Mouse (Mus musculus): ENCODE data around the gene Atp9a.
"Not testable (repeated sequence)": the region's sequence is repeated elsewhere in the genome, so short reads cannot be mapped to it uniquely, and the experiment has no call there.

The Atp9a gene

GRCm38 (mm10) chr2:168742059-168742627 lies at the start of gene Atp9a:
Gene Atp9a (minus strand): TSS chr2:168742409.
- DNase-seq (ENCODE audit: low spot score), result no peak

DNA sequence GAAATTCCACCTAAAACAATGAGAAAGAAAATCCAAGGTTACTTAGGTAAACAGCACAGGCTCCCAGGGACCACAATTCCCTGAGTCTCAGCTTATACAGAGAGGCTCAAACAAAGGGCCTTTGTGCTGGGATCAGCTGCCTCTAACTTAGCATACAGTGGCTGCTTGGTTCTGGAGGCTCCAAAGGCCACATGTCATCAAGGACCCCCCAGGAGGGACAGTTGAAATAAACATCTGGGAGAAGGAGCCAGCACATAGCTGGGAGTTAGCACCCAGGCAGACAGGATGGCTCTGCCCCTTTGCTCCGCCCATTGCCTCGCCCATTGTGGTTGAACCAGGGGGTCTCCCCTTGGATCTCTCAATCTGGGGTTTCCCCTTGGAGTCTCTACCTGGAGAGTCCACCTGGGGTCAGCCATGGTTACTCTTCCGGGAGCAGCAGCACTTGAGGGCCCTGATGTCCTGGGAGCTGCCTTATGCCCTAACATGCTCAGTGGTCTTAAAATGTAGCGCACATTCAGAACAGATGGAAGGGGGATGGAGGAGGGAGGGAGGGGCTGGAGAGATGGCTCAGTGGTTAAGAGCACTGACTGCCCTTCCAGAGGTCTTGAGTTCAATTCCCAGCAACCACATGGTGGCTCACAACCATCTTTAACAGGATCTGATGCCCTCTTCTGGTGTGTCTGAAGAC lies 49.0 kb upstream of the Atp9a start:
- no peak for DNase-seq (ENCODE audit: low spot score)

DNA sequence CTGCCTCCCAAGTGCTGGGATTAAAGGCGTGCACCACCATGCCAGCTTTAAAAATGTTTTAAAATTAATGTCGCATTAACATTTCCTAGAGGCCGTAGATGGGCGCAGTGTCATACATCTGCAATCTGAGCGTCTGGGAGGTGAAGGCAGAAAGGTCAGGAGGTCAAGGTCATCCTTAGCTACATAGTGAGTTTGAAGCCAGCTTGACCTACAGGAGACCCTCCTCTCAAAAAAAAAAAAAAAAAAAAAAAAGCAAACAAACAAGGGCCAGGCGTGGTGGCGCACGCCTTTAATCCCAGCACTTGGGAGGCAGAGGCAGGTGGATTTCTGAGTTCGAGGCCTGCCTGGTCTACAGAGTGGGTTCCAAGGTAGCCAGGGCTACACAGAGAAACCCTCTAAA lies 44.0 kb upstream of the Atp9a start:
- no peak for DNase-seq (ENCODE audit: low spot score)

DNA sequence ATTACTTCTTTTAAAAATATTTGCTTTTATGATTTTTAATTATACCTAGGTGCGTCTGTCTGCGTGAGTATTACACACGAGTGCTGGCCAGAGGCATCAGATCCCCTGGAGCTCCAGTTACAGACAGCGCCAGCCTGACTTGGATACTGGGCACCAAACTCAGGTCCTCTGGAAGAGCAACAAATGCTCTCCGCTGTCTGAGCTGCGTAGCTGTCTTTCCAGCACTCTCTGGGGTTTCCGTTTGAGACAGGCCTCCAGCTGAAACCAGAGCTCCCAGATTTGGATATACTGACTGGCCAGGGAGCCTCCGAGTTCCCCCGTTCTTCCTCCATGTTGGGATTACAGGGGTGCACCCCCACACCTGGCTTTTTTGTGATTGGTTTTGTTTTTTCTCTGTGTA lies 38.4 kb upstream of the Atp9a start:
- DNase-seq (ENCODE audit: low spot score), result no peak

DNA sequence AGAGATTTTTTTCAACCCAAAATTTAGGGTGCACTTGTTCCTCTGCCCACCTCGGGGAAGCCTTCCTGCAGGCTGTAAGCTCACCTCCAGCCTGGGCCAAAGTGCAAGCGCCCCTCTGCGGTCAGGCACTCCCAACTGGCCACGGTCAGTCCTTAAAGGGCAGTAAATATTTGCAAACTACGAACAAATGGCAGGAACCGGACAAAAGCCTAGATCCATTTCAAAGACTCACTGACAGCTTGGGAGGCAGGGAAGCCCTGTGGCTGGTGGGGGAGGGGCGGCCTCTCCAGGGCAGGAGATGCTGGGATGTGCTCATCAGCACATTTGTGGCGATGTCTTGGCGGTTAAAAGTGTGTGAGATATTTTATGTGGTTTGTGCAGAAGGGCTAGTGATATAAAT lies 37.8 kb upstream of the Atp9a start:
- no peak for DNase-seq (ENCODE audit: low spot score)

DNA sequence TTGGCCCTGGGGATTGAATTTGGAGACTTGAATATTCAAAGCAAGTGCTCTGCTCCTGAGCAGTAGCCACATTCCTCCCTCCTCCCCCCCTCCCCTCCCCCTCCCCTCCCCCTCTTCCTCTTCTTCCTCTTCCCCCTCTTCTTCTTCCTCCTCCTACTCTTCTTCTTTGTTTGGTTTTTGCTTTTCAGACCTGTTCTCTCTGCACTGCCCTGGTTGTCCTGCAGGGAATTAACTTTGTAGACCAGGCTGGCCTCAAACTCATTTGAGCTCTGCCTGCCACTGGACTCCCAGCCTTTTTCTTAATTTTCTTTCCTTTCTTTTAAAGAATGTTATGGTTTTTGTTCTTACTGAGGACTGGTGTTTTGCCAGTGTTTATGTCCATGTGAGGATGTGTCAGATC lies 35.3 kb upstream of the Atp9a start:
- no peak for DNase-seq (ENCODE audit: low spot score)

DNA sequence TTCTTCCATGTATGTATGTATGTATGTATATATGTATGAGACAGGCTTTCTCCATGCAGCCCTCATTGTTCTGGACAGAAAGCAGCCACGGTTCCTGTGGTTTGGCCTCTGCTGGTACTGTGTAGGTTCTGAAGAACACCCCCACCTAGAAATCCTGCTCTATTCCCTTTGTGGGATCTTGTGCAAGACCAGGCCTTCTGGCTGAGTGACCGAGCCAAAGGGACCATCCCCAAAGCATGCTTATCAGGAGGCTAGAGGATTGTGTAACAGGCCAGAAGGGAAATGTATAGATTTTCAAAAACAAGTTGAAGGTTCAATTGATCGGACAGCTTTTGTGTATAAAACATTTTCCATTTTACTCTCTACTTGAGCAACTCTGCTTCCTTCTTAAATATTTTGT lies 34.0 kb upstream of the Atp9a start:
- no peak for DNase-seq (ENCODE audit: low spot score)

DNA sequence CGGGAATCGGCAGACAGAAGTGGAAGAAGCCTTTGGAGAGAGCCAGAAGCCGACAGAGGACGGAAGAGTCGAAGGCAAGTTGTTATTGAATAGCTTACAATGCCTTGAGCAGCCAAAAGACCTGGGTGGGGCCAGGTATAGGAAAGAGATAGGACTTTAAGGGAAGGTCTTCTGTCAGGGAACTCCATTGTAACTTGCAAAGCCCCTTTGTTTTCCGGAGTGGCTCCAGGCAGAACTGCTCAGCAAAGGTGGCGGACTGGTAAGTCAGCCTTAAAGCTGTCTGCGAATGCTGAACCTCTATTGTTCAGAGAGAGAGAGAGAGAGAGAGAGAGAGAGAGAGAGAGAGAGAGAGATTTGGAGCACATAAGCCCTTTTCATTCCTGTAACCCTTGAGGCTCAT lies 27.1 kb upstream of the Atp9a start:
- DNase-seq (ENCODE audit: low spot score), result no peak

DNA sequence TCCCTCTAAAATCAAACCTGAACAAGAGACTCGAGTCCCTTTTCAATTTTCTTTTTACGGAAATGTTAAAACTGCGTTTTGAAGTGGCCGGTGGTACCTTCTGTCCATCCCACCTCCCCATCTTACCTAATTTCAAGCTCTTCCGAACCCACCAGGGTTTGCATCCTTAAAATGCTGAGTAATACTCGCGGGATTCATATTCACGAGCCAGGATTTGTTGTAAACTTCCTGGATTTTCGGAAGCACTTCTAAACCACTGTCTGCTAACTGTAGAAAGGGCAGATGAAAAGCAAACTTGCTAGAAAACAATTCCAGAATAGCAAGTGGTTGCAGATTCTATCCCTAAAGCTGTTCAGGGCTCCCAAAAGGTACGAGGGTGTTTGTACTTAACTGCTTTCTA lies 25.4 kb upstream of the Atp9a start, which contains the start of gene Sall4:
Gene Sall4 (minus strand): TSS at position 362 of the 400 bp plus-strand sequence.
- no peak for DNase-seq (ENCODE audit: low spot score)

DNA sequence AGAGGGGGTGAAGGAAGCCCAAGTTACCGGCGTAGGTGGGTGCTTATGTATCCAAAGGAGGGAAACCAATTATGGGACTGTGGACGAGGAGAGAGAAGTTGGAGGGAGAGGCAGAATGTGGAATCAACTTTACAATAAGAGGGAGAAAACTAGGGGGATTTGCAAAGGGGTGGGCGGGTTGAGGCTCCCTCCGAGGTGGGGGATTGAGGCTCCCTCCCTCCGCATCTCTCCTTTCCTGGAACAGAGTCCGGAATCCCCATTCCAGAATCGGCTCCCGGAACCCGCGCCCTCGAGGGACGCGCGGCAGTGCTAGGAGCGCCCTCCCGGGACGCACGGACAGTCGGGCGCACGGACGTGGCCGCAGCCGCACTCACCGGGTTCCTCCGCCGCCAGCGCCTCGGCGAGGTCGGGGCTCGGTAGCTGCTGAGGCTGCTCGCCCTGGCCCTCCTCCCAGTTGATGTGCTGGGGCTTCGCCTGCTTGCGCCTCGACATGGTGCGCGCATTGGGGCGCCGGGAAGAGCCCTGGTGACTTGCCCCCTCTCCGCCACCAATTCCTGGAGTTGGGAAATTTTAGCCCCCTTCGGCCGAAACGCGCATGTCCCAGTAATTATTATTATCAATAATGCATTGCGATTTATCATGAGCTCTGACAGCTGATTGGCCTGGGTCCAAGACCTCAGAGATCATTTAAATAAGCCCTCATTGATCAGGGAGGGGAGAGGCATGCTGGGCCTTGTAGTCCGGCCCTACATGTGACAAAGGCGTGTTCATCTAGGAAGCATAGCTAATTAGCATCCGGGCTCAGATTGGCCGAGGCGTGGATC lies 24.5 kb upstream of the Atp9a start:
- DNase-seq (ENCODE audit: low spot score), result no peak

DNA sequence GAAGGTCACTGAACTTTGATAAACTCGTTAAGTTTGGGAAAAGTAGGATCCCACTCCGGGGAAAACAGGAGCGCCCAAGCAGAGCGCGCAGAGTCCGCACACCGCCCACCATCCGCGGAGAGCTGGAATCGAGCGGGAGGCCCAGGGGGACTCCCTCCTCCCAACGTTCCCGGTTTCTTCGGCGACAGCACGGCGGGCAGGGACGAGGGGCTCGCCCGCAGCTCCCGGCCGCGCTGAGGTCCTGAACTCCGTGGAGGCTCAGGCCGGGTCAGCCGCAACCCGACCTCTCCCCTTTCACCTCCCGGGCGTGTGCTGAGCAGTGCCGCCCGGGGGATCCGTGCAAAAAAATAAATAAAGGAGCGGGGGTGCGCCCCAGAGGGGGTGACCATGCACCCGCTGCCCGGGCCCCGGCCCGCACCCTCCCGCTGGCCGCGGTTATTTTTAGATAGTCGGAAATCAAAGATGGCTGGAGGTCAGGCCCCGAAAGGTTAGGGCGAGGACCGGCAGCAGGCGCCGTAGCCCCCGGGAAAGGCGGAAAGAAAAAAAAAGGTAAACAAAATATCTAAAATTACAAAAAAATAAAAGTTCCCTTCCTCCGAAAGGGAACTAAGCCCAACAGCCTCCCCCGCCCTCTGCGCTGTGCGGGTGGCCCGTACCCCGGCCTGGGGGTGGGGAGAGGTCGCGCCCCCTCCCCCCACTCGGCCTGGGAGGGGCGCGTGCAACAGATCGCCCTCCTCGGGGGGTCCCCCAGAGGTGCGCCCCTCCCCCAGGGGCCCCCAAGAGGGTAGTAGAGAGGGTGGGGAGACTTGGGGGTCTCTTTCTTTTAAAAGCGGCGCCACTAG lies 23.7 kb upstream of the Atp9a start:
- DNase-seq (ENCODE audit: low spot score), result no peak

DNA sequence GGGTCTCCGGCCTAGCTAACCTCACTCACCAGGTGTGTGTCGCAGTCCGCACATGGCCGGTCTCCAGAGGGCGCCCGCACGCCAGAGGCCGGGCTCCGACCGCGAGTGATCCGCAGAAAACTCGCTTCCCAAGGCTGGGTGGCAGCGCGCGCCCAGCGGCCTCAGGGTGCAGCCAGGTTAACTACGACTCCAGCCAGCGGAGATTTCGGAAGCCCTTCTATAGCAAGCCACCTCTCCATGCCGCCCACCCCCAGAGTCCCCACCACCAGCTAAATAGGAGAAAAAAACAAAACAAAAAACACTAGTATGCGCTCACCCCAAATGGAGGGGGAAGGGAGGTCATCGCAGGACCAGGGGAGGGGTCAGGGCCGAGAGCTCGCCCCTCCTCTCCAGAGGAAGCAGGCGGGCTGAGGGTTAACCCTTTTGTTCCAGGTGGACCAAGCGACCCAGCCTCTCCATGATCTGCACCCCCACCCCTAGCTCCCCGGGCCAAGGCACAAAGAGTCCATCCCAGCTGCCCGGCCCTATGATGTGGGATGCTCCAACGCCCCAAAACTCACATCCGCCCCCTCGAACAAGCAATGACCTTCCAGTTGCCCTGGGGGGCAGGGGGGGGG lies 23.0 kb upstream of the Atp9a start:
- no peak for DNase-seq (ENCODE audit: low spot score)

DNA sequence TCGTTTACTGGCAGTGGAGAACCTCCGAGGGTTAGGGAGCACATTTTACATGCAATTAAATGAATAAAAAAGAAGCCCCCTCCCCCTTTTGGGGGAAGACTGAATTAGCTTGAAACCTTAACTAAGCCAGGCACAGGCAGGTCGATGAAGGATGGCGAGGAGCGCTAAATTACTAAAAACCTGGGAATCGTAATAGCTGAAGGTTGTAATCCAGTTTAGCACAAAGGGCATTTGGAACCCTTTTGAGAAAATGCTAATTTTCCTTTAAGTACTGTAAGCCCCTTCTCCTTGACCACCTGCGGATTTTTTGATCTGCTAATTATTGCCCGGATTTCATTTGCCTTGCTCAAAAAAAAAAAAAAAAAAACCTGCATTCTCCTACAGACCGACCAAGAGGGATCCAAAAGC lies 22.3 kb upstream of the Atp9a start:
- no peak for DNase-seq (ENCODE audit: low spot score)

DNA sequence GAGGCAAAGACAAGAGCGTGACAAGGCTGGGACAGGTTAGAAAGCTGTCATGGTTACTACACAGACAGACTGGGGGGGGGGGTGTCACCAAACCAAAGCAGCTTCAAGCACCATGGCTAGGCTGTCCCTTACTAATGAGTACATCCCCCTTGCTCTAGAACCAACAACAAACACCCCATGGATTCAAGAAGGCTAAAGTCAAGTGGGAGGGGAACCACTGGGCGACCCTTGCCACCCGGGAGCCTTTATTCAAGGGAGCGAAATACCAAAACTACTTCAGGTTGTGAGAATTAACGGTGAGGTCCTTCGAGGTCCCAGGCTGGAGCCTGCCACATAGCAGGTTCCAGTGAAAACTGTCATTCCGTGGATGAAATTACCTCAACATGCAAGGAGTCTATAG lies 21.6 kb upstream of the Atp9a start:
- no peak for DNase-seq (ENCODE audit: low spot score)

- DNase-seq (ENCODE audit: low spot score), result no peak
These were observed 20.2 kb upstream of the Atp9a start for GRCm38 (mm10) chr2:168762411-168762815.

DNA sequence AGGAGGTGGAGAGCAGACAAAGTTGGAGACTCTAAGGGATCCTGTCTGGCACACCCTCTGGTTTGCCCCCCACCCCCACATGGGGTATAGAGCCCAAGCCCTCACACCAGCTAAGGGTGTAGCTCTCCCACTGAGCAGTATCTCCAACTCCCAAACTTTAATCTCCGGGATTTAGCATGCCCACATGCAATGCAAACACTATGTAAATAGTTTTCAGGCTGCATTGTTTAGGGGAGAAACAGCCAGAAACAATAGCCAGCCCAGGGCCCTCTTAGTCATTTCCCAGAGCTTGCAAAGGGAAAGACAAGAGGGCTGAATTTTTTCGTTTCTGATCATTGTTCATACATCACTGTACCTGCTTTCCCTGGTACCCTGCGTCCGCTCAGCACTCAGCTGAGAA lies 19.7 kb upstream of the Atp9a start:
- DNase-seq (ENCODE audit: low spot score), result no peak

DNA sequence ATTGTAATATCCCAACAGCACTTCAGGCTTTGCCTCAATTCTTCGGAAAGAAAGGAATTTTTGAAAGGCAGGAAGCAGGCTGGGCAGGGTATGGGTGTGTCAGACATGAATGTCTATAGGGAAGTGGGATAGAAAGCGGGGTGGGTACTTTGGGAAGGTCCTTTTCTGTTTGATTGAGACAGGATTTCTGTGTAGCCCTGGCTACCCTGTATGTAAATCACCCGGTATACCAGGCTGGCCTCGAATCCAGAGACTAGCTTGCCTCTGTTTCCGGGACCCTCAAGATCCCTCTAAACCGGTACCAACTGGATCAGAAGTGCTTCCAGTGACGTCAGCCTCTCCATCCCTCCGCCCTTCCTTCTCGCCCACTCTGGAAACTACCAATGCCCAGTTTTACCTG lies 18.9 kb upstream of the Atp9a start:
- DNase-seq (ENCODE audit: low spot score), result no peak

DNA sequence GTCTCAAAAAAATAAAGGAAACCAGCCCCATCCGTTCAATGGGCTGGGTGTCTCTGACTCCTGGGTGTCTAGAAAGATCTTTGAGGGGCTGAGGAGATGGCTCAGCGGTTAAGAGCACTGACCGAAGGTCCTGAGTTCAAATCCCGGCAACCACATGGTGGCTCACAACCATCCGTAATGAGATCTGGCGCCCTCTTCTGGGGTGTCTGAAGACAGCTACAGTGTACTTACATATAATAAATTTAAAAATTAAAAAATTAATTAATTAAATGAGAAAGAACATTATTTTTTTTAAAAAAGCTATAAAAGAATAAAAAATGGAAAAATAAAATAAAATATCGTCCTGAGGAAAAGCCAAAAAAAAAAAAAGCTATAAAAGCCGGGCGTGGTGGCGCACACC lies 2.2 kb upstream of the Atp9a start:
- DNase-seq (ENCODE audit: low spot score), result not testable (repeated sequence)

DNA sequence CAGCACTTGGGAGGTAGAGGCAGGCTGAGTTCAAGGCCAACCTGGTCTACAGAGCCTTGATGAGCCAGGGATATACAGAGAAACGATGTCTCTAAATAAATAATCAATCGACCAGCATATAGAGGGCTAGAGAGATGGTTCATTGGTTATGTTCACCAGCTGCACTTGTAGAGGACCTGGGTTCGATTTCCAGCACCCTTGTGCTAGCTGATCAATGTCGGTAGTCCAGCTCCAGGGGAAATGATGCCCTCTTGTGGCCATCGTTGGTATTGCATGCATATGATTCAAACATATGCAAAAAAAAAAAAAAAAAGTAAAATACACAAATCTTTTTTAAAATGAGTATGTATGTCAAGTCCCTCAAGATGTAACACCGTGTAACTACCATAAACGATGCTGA lies 440 bp upstream of the Atp9a start:
- DNase-seq (ENCODE audit: low spot score), result no peak

DNA sequence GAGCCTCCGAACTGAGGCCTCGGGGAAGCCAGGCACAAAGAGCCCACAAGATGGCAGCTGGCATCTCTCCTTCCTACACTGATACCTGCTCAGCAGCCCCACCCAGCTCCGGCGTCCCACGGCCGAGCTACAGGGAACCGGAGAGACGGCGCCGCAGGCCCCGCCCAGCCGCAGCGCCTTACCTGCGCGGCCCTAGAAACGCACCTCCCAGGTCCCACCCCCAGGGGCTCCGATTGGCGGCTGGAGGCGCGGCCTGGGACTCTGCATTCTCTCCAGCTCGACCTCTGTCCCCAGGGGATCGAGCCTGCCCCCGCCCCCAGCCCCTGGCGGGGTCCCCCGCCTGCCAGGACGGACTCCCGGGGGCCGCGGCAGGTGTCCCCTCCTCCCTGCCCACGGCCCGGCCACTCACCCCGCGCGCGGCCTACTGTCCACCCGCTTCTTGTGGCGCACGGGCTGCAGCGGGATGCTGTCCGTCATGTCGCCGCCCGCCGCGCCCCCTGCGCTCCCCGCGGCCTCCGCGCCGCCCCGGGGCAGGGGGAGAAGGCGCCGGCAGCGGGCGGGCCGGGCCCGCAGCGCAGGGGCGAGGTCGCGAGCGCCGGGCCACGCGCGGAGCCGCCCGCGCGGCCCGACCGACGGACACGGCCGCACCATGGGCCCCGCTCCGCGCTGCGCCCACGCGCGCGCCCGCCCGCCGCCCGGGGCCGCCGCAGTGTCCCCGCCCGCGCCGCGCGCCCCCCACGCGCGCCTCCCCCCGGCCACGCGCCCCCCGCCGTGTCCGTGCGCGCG lies 743 bp downstream of the Atp9a start:
- no peak for DNase-seq (ENCODE audit: low spot score)

- no peak for DNase-seq (ENCODE audit: low spot score)
These were observed 1.7 kb downstream of the Atp9a start for GRCm38 (mm10) chr2:168740496-168740895.

Data from MN1 (cell line).